Mouse (Mus musculus): ENCODE measurements around the gene Pdxk.

DNA sequence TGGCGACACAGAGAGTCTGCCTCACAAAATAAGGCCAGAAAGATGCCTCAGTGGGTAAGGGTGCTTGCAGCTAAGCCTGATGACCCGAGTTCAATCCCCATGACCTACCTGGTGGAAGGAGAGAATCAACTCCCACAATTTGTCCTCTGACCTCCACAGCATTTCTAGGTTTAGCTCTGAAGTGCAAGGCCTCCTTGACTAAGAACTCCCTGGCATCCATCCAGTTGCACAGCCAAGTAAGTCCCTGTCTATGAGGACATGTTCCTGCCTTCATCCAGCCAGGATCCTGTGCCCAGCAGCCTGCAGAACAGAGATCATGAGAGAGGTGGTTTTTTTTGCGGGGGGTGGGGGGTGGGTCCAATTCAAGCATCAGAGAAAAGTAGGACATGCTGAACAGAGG is 7.3 kb upstream of the Pdxk start:
- TF ChIP-seq POLR2A (IDR thresholded peaks at IDR 0.05; ENCODE audit: control insufficient read depth, low read depth, low read length) (no peak), CTCF (IDR thresholded peaks at IDR 0.05; ENCODE audit: control insufficient read depth, insufficient read depth, insufficient replicate concordance, low read depth, low read length) (no peak)
